Mouse (Mus musculus) hindbrain, postnatal 0 days (tissue): ENCODE measurements at regions not wholly inside any gene's neighbourhood (a gene's known extent, or its start where the extent isn't known, plus 50 kb on each side); places are given as distances from the start of the nearest gene placed in this dataset.

Experiments used
- ATAC-seq: fragments of 200-750 bp; cut with Nextera tagmentation; 2 replicates; pipeline ENCODE4 v1.8.0; 2017; ENCODE audit warnings: mild to moderate bottlenecking, moderate TSS enrichment, moderate library complexity
- DNase-seq: peaks from one replicate; pipeline ENCODE4 v3.0.0-alpha.2; 2015; ENCODE audit warnings: low spot score
- H3K27ac ChIP-seq: fragments of 300-500 bp; sonication (generic); 2 replicates; pipeline ENCODE4 v1.5.1; 2014; ENCODE audit warnings: mild to moderate bottlenecking
- H3K27me3 ChIP-seq: fragments of 300-500 bp; sonication (generic); 2 replicates; pipeline ENCODE4 v1.6.1; 2014; ENCODE audit warnings: low read length, mixed read lengths; ENCODE audit not compliant: insufficient read depth
- H3K36me3 ChIP-seq: fragments of 300-500 bp; sonication (generic); 2 replicates; pipeline ENCODE4 v1.6.1; 2014; ENCODE audit warnings: low read length, mixed read lengths; ENCODE audit not compliant: insufficient read depth
- H3K4me1 ChIP-seq: fragments of 300-500 bp; sonication (generic); 2 replicates; pipeline ENCODE4 v1.6.1; 2014; ENCODE audit warnings: antibody characterized with exemption, low read length, mixed read lengths; ENCODE audit not compliant: insufficient read depth
- H3K4me2 ChIP-seq: fragments of 300-500 bp; sonication (generic); 2 replicates; pipeline ENCODE4 v1.6.1; 2014; ENCODE audit warnings: low read depth, mild to moderate bottlenecking, low read length, moderate library complexity, mixed read lengths
- H3K4me3 ChIP-seq: fragments of 300-500 bp; sonication (generic); 2 replicates; pipeline ENCODE4 v1.5.1; 2014; ENCODE audit warnings: low read length
- H3K9ac ChIP-seq: fragments of 300-500 bp; sonication (generic); replicated peaks from 2 replicates; pipeline ENCODE4 v1.6.1; 2014; ENCODE audit warnings: mild to moderate bottlenecking, low read length, moderate library complexity, mixed read lengths
- H3K9me3 ChIP-seq: fragments of 300-500 bp; sonication (generic); 2 replicates; pipeline ENCODE4 v1.6.1; 2016; ENCODE audit warnings: low read length, mixed read lengths
- CTCF ChIP-seq: IDR thresholded peaks from 2 replicates; pipeline ENCODE4 v1.5.1; 2016; ENCODE audit warnings: antibody characterized with exemption, control low read depth, low read depth
- WGBS: fragments of 180-500 bp; shearing (Covaris S2); extraction: QIAGEN DNeasy Blood & Tissue Kit; methylation state at CpG from one replicate; pipeline ENCODE4 v1.1.7; 2014; 5-methylcytosine and 5-hydroxymethylcytosine counted together

DNA sequence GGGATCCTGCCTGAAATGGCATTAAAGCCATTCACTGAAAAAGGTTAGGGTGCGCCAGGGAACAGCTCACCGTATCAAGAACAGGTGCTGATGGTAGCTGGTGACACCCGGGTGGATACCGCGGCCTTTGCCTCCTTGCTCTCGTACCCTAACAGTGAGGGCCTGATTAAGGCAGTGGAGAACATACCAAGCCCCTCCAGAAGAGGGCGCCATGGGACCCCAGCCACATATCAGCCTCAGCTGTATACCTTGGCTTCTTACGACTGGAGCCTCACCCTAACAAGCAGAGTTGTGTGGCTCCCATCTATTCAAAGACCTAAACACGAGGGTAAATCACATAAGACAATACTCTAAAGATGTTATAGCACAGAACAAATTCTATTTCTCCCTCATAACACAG lies 203.7 kb upstream of the 1700012A03Rik start:
- 88% methylated on average over 9 of the region's 9 CpGs for WGBS

DNA sequence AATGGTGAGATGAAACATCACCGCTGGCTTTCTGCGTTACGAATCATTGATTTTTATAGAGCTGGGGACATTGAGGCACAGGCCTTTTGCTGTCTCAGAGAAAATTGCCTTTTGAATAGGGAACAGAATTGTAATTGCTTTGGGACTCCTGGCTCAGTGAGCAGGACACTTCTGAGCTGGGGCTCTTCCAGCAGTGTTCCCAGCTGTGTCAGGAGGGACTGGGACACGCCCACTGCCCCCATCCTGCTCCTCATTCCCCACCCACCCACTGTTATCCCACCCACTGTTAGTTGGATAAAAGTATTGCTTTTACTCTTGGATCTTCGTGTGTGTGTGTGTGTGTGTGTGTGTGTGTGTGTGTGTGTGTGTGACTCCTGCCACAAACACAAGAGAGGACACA lies 204.4 kb upstream of the 1700012A03Rik start:
- Histone ChIP-seq H3K9ac (no peak overlapping the region), H3K27ac (no peak overlapping the region), H3K36me3 (no peaks in the 10 kb centered on the region), H3K4me3 (no peak overlapping the region), H3K9me3 (no peaks in the 10 kb centered on the region), H3K27me3 (no peaks in the 10 kb centered on the region), H3K4me1 (no peaks in the 10 kb centered on the region), H3K4me2 (no peak overlapping the region)
- WGBS = 69% methylated on average over 5 of the region's 5 CpGs
- no peak for DNase-seq
- TF ChIP-seq CTCF = no peak
- no peak for ATAC-seq

More for the DNA sequence above, 203.7 kb upstream of the 1700012A03Rik start:
- no peak overlapping the region for H3K27ac ChIP-seq
- H3K4me2 ChIP-seq = no peak overlapping the region
- no peaks in the 10 kb centered on the region for H3K4me1 ChIP-seq
- DNase-seq (no peak), ATAC-seq (no peak)
- H3K27me3 ChIP-seq = no peaks in the 10 kb centered on the region
- H3K9ac ChIP-seq = no peak overlapping the region
- no peaks in the 10 kb centered on the region for H3K36me3 ChIP-seq
- TF ChIP-seq CTCF = 0 out of 2 replicates have a peak, but pooled peaks have one; percentile 25
- no peak overlapping the region for H3K4me3 ChIP-seq
- H3K9me3 ChIP-seq = no peaks in the 10 kb centered on the region

DNA sequence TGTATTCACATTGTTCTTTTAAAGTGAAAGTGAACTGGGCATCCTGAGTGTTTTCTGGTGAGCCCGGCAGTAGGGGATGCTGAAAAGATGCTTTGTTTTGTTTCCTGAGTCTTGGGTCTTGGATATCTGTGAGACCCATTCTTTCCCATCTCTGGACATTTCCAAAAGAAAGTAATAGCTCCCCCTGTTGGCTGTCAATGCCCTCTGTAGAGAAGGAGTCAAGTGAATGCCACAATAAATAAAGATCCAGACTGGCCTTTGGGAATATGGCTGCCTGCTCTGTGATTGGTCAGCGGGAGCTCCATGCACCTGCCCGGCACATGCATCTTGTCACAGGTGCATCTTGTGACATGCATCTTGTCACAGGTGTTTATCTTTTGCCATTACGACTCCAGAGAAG lies 209.4 kb upstream of the 1700012A03Rik start:
- Histone ChIP-seq H3K4me2 (no peak overlapping the region), H3K9ac (no peak overlapping the region), H3K4me1 (no peaks in the 10 kb centered on the region), H3K27me3 (no peaks in the 10 kb centered on the region), H3K36me3 (no peaks in the 10 kb centered on the region), H3K9me3 (no peaks in the 10 kb centered on the region), H3K27ac (no peak overlapping the region), H3K4me3 (no peak overlapping the region)
- no peak for DNase-seq
- peak; percentile 21 for TF ChIP-seq CTCF
- WGBS = 92% methylated on average over 4 of the region's 4 CpGs
- ATAC-seq = no peak

DNA sequence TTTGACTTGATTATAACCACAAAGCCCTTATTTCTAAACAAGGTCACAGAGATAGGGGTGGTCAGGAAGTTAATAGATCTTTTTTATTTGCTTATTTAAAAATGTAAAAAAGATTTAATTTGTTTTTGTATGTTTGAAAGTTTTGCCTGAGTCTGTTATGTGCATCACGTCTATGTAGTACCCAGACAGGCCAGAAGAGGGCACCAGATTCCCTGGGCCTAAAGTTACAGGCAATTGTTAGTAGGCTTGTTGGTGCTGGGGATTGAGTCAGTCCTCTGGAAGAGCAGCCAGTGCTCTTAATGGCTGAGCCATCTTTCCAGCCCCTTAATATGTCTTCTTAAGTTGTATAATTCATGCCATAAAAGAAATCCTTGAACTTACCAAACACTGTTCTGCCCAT lies 211.5 kb upstream of the 1700012A03Rik start:
- Histone ChIP-seq H3K36me3 (no peaks in the 10 kb centered on the region), H3K4me1 (no peaks in the 10 kb centered on the region), H3K4me3 (no peak overlapping the region), H3K9ac (no peak overlapping the region), H3K27ac (no peak overlapping the region), H3K27me3 (no peaks in the 10 kb centered on the region), H3K4me2 (no peak overlapping the region), H3K9me3 (no peaks in the 10 kb centered on the region)
- 63% methylated on average over 1 of the region's 1 CpGs for WGBS
- peak; percentile 56 for TF ChIP-seq CTCF
- DNase-seq (no peak), ATAC-seq (no peak)

DNA sequence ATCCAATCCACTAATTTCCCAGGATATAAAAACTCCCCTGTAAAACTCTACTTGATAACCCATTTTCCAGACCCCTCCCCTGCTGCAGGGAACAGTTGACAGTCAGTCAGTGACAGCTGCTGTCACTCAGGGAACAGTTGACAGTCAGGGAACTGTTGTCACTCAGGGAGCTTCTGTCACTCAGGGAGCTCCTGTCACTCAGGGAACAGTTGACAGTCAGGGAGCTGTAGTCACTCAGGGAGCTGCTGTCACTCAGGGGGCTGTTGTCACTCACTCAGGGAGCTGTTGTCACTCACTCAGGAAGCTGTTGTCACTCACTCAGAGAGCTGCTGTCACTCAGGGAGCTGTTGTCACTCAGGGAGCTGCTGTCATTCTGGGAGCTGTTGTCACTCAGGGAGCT lies 214.3 kb upstream of the 1700012A03Rik start:
- Histone ChIP-seq H3K27ac (no peak overlapping the region), H3K4me3 (no peak overlapping the region), H3K27me3 (no peaks in the 10 kb centered on the region), H3K9me3 (no peaks in the 10 kb centered on the region), H3K36me3 (no peaks in the 10 kb centered on the region), H3K4me2 (no peak overlapping the region), H3K4me1 (no peaks in the 10 kb centered on the region), H3K9ac (no peak overlapping the region)
- DNase-seq = no peak
- ATAC-seq = no peak
- no peak for TF ChIP-seq CTCF

DNA sequence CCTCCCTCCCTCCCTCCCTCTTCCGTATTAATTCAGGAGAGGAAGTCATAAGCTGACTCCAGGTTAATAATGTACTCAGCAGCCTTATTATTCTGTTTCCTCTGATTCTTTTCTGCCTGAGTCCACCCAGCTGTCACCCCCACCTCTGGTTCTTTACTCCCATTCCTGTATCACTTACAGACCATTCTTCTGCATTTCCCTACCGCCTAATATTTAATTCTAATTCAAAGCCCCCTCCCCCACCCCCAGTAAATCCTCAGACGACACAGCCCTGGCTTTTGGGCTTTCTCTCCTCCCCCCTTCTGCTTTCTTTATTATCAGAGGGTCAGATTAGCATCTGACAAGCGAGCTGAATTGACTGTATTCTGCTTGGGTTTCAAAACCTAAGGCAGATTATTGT lies 215.5 kb upstream of the 1700012A03Rik start:
- Histone ChIP-seq H3K9ac (no peak overlapping the region), H3K4me3 (no peak overlapping the region), H3K9me3 (no peaks in the 10 kb centered on the region), H3K36me3 (no peaks in the 10 kb centered on the region), H3K4me1 (no peaks in the 10 kb centered on the region), H3K4me2 (no peak overlapping the region), H3K27ac (no peak overlapping the region), H3K27me3 (no peaks in the 10 kb centered on the region)
- no peak for DNase-seq
- no peak for TF ChIP-seq CTCF
- WGBS = 11% methylated on average over 3 of the region's 4 CpGs
- no peak for ATAC-seq

DNA sequence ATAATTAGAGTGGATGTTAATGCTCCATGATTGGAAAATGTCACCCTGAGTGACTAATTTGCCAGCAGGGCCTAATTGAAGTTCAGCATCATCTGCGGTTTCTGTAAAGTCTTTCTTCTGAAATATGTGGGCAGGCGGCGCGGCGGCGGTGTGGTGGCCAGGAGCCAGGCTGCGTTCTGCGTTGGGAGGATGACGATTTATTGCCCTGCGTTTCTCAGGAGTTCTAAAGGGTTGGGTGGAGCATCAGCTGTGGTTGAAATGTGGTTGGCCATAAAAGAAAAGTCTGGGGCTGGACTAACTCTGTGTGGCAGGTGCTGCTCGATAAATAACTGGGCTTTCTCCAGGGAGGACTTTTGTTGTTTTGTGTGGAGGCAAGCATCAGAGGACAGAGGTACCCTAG lies 219.4 kb upstream of the 1700012A03Rik start:
- WGBS = 72% methylated on average over 11 of the region's 11 CpGs
- no peaks in the 10 kb centered on the region for H3K9me3 ChIP-seq

More for the DNA sequence above, 219.4 kb upstream of the 1700012A03Rik start:
- Histone ChIP-seq H3K4me2 (no peak overlapping the region), H3K27me3 (no peaks in the 10 kb centered on the region), H3K4me3 (no peak overlapping the region), H3K36me3 (no peaks in the 10 kb centered on the region), H3K9ac (no peak overlapping the region), H3K27ac (no peak overlapping the region), H3K4me1 (no peaks in the 10 kb centered on the region)
- ATAC-seq = no peak
- TF ChIP-seq CTCF = no peak
- no peak for DNase-seq
